Mouse (Mus musculus) liver, embryonic 14.5 days (tissue): Measurements from ENCODE around the gene Tnip1. TPM values are rescaled to one million over a fixed set of nuclear protein-coding genes. Genes with fewer than 3 reads are reported as not detected.
A peak's percentile ranks its signal among the peaks of the same experiment; 100 is the strongest.

Experiments
- ATAC-seq: fragments of 200-750 bp; cut with Nextera tagmentation; 2 replicates; pipeline ENCODE4 v1.8.0; 2017; ENCODE audit warnings: moderate number of reproducible peaks, mild to moderate bottlenecking, moderate library complexity; ENCODE audit not compliant: insufficient read depth
- DNase-seq, 3 experiments: peaks; one replicate each; pipeline ENCODE4 v3.0.0-alpha.2; 2012 to 2013; ENCODE audit warnings: low read depth in 3 of 3, low spot score in 3 of 3
- H3K27ac ChIP-seq: fragments of 300-500 bp; sonication (generic); 2 replicates; pipeline ENCODE4 v1.5.1; 2014; ENCODE audit warnings: moderate library complexity, mild to moderate bottlenecking, control low read depth, inconsistent platforms
- H3K27me3 ChIP-seq: fragments of 300-500 bp; sonication (generic); 2 replicates; pipeline ENCODE4 v1.6.1; 2014; ENCODE audit warnings: mild to moderate bottlenecking, low read length, moderate library complexity; ENCODE audit not compliant: control insufficient read depth, insufficient read depth
- H3K36me3 ChIP-seq: fragments of 300-500 bp; sonication (generic); replicated peaks from 2 replicates; pipeline ENCODE4 v1.6.1; 2014; ENCODE audit warnings: low read depth; ENCODE audit not compliant: control insufficient read depth, insufficient read depth
- H3K4me1 ChIP-seq, 2 experiments: fragments of 200-500 bp in 1 of 2; fragments of 300-500 bp in 1 of 2; sonication (generic) in 1 of 2; replicated peaks; 2 replicates each; pipeline ENCODE4 v1.6.1; 2012 to 2014; ENCODE audit warnings: antibody characterized with exemption in 1 of 2, inconsistent platforms in 1 of 2, low read length in 1 of 2; ENCODE audit not compliant: control insufficient read depth in 2 of 2, insufficient read depth in 2 of 2
- H3K4me2 ChIP-seq: fragments of 300-500 bp; sonication (generic); 2 replicates; pipeline ENCODE4 v1.6.1; 2014; ENCODE audit warnings: low read depth, mild to moderate bottlenecking, control low read depth, moderate library complexity
- H3K4me3 ChIP-seq, 2 experiments: fragments of 200-500 bp in 1 of 2; fragments of 300-500 bp in 1 of 2; sonication (generic) in 1 of 2; 2 replicates each; pipeline ENCODE4 v1.5.1; 2012 to 2014; ENCODE audit warnings: low read depth in 2 of 2, low read length in 2 of 2, mild to moderate bottlenecking in 2 of 2, control low read depth in 1 of 2, inconsistent platforms in 1 of 2, moderate library complexity in 1 of 2; ENCODE audit not compliant: insufficient read depth in 1 of 2
- H3K9ac ChIP-seq: fragments of 300-500 bp; sonication (generic); replicated peaks from 2 replicates; pipeline ENCODE4 v1.6.1; 2014; ENCODE audit warnings: mild to moderate bottlenecking, control low read depth, moderate library complexity
- H3K9me3 ChIP-seq: fragments of 300-500 bp; sonication (generic); 2 replicates; pipeline ENCODE4 v1.6.1; 2016; ENCODE audit warnings: low read length, mixed read lengths; ENCODE audit not compliant: control insufficient read depth
- CTCF ChIP-seq: IDR thresholded peaks from 2 replicates; pipeline ENCODE4 v1.5.1; 2016; ENCODE audit warnings: antibody characterized with exemption, low read depth, control low read depth
- EP300 ChIP-seq: IDR thresholded peaks from 2 replicates; pipeline ENCODE4 v1.6.1; 2016; ENCODE audit warnings: antibody characterized with exemption, low read depth
- WGBS: fragments of 180-500 bp; shearing (Covaris S2); extraction: QIAGEN DNeasy Blood & Tissue Kit; methylation state at CpG from one replicate; pipeline ENCODE4 v1.1.7; 2014; ENCODE audit not compliant: insufficient replicate concordance; 5-methylcytosine and 5-hydroxymethylcytosine counted together
- polyA plus RNA-seq, 2 experiments: library from polyadenylated mRNA; depleted of rRNA in 1 of 2; stranded (reverse) in 1 of 2; unstranded in 1 of 2; fragments of >200 nt; fragmentation: Nextera tagmentation in 1 of 2; extraction: Ambion mirVana in 1 of 2; gene quantifications; 2 replicates each; pipeline versions ENCODE4 v1.2.1 to v1.2.3; 2012 to 2014

Gene Tnip1
- polyA plus RNA-seq, 2 experiments: 3.6 to 5.2 TPM

DNA sequence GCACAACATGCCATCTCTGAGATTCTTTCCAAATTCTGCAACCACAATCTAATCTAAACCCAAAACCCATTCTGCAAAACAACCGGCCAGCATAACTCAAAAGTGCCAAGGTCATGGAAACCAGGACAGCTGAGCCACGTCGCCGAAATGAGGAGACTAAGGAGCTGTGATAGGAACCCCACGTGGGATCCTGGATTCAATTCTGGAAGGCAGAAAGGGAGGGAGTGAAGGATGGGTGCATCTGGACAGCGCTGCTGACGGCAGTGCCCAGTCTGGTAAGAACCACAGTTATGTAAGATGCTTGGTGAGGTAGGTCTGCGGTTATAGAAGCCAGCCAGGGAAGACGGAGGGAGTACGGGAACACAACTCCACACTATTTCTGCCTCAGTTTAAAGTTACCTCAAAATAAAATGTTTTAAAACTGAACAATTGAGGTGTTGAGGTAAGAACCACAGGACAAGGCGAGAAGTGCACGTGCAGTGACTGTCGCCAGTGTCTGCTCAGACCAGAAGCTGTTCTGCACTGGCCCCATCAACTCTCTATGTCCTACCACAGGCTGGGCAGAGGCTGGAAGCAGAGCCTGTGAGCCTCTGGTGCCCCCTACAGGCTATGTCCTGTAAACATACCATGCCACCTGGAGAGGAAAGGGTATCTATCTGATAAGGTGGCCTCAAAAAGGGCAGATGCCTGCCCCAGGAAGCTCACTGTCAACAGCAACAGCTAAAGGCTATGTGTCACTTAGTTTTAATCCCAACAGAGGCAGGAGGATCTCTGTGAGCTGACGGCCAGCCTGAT is 35.2 kb downstream of the Tnip1 start:
- no peak for TF ChIP-seq EP300
- TF ChIP-seq CTCF: peak; percentile 93
- ATAC-seq: peak; percentile 33; the same call in 1 of the 2 replicates
- no peaks in the 10 kb centered on the region for H3K27me3 ChIP-seq
- 75% methylated on average over 14 of the region's 14 CpGs for WGBS
- no peak overlapping the region for H3K9ac ChIP-seq
- no peaks in the 10 kb centered on the region for H3K9me3 ChIP-seq
- no peaks in the 10 kb centered on the region for H3K4me1 ChIP-seq
- H3K27ac ChIP-seq: no peak overlapping the region
- peak; percentile 24 to 44 (median 26) for DNase-seq
- no peak overlapping the region for H3K4me2 ChIP-seq
- no peak overlapping the region for H3K4me3 ChIP-seq
- H3K36me3 ChIP-seq: no peaks in the 10 kb centered on the region

- 77% methylated on average over 14 of the region's 14 CpGs for WGBS
- no peaks in the 10 kb centered on the region for H3K27me3 ChIP-seq
- ATAC-seq: no peak
- no peak overlapping the region for H3K4me3 ChIP-seq
- H3K4me2 ChIP-seq: no peak overlapping the region
- H3K36me3 ChIP-seq: no peaks in the 10 kb centered on the region
- no peak overlapping the region for H3K27ac ChIP-seq
- no peaks in the 10 kb centered on the region for H3K9me3 ChIP-seq
- H3K9ac ChIP-seq: no peak overlapping the region
- no peak for DNase-seq
- TF ChIP-seq CTCF (no peak), EP300 (no peak)
- no peaks in the 10 kb centered on the region; a peak in 1 of 4 replicates for H3K4me1 ChIP-seq
These were observed 38.6 kb downstream of the Tnip1 start for GRCm38 (mm10) chr11:54924145-54924544.

- H3K36me3 ChIP-seq: peaks cover 3% of the 10 kb centered on the region; the same call in 1 of the 2 replicates
These were observed 40.2 kb downstream of the Tnip1 start for GRCm38 (mm10) chr11:54922488-54922887.

GRCm38 (mm10) chr11:54921798-54922197 is 40.9 kb downstream of the Tnip1 start:
- no peaks in the 10 kb centered on the region; a peak in 1 of 4 replicates for H3K4me1 ChIP-seq
- ATAC-seq (no peak), DNase-seq (no peak)
- H3K9ac ChIP-seq: no peak overlapping the region
- TF ChIP-seq EP300 (no peak), CTCF (no peak)
- H3K36me3 ChIP-seq: peaks cover 3% of the 10 kb centered on the region; the same call in 1 of the 2 replicates
- no peaks in the 10 kb centered on the region for H3K9me3 ChIP-seq
- H3K4me3 ChIP-seq: no peak overlapping the region
- no peaks in the 10 kb centered on the region for H3K27me3 ChIP-seq
- no peak overlapping the region for H3K27ac ChIP-seq
- H3K4me2 ChIP-seq: no peak overlapping the region
- WGBS: 43% methylated on average over 7 of the region's 7 CpGs

More at GRCm38 (mm10) chr11:54922488-54922887, 40.2 kb downstream of the Tnip1 start:
- Histone ChIP-seq H3K4me2 (no peak overlapping the region), H3K27me3 (no peaks in the 10 kb centered on the region), H3K9ac (no peak overlapping the region), H3K4me1 (no peaks in the 10 kb centered on the region; a peak in 1 of 4 replicates), H3K9me3 (no peaks in the 10 kb centered on the region), H3K4me3 (no peak overlapping the region), H3K27ac (no peak overlapping the region)
- ATAC-seq: no peak
- no peak for TF ChIP-seq CTCF
- TF ChIP-seq EP300: no peak
- DNase-seq: no peak
- 72% methylated on average over 3 of the region's 3 CpGs for WGBS

DNA sequence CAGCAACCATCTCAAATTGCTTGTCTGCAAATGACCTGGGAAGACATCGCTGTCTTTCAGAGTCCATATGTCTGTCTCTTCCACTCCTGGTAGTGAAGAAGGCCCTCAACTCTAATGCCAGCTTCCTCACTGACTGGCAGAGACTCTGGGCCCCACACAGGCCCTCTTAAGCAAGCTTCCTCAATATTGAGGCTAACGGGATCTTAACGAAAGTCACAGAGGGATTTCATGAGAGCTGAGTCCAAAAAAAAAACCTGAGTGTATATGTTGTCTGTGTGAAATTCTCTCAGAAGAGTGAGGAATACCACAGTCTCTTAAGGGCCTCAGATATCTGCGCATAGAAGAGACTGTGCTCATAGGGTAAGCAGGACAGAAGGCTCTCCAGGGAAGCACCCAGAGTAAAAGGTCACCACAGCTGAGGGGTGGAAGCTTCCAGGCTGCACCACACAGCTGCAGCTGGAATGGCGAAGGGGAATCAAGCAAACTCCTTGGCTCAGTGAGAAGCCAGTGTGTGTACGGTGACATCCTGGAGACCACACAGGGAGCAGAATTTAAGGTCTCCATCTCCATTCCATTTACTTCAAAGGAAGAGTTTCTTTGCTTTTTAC is 41.6 kb downstream of the Tnip1 start:
- DNase-seq (no peak), ATAC-seq (no peak)
- Histone ChIP-seq H3K9ac (no peak overlapping the region), H3K36me3 (peaks cover 3% of the 10 kb centered on the region; the same call in 1 of the 2 replicates), H3K9me3 (no peaks in the 10 kb centered on the region), H3K4me1 (no peaks in the 10 kb centered on the region; a peak in 1 of 4 replicates), H3K27ac (no peak overlapping the region), H3K4me2 (no peak overlapping the region), H3K4me3 (no peak overlapping the region), H3K27me3 (no peaks in the 10 kb centered on the region)
- TF ChIP-seq EP300: no peak
- TF ChIP-seq CTCF: no peak
- 70% methylated on average over 6 of the region's 6 CpGs for WGBS
